Mouse (Mus musculus) ES-Bruce4 (cell line): Measurements from ENCODE around the gene Alcam. TPM values are rescaled to one million over a fixed set of nuclear protein-coding genes. Genes with fewer than 3 reads are reported as not detected.
A peak's percentile ranks its signal among the peaks of the same experiment; 100 is the strongest.

Source experiments
- H3K27ac ChIP-seq: 2 replicates; pipeline ENCODE4 v1.5.1; 2012; ENCODE audit warnings: low read length, inconsistent platforms; ENCODE audit not compliant: insufficient read depth
- H3K27me3 ChIP-seq: 2 replicates; pipeline ENCODE4 v1.6.1; 2012; ENCODE audit warnings: mild to moderate bottlenecking, low read length, inconsistent platforms; ENCODE audit not compliant: control insufficient read depth, poor library complexity, insufficient read depth, severe bottlenecking
- H3K36me3 ChIP-seq: 2 replicates; pipeline ENCODE4 v1.6.1; 2012; ENCODE audit warnings: inconsistent platforms, mild to moderate bottlenecking, low read length, moderate library complexity; ENCODE audit not compliant: control insufficient read depth, poor library complexity, insufficient read depth, severe bottlenecking
- H3K4me1 ChIP-seq: one replicate; pipeline ENCODE4 v1.8.1; 2011; ENCODE audit warnings: low read length; ENCODE audit not compliant: control insufficient read depth, insufficient read depth
- H3K4me3 ChIP-seq: 2 replicates; pipeline ENCODE4 v1.5.1; 2011; ENCODE audit warnings: low read depth, mild to moderate bottlenecking, low read length
- H3K9ac ChIP-seq: 2 replicates; pipeline ENCODE4 v1.6.1; 2012; ENCODE audit warnings: low read depth, mild to moderate bottlenecking, inconsistent platforms; ENCODE audit not compliant: poor library complexity, severe bottlenecking
- H3K9me3 ChIP-seq: replicated peaks from 2 replicates; pipeline ENCODE4 v1.6.1; 2012; ENCODE audit warnings: mild to moderate bottlenecking, low read length, inconsistent platforms; ENCODE audit not compliant: control insufficient read depth, poor library complexity, insufficient read depth, severe bottlenecking
- CTCF ChIP-seq: IDR thresholded peaks from one replicate; pipeline ENCODE4 v1.8.1; 2011; ENCODE audit warnings: low read depth, low read length
- EP300 ChIP-seq: IDR thresholded peaks from 2 replicates; pipeline ENCODE4 v1.6.1; 2011; ENCODE audit warnings: low read depth, low read length; ENCODE audit not compliant: insufficient read depth
- POLR2A ChIP-seq: IDR thresholded peaks from one replicate; pipeline ENCODE4 v1.8.1; 2011; ENCODE audit warnings: low read length; ENCODE audit not compliant: insufficient read depth
- polyA plus RNA-seq: library from polyadenylated mRNA; stranded (reverse); fragments of >200 nt; gene quantifications from 2 replicates; pipeline ENCODE4 v1.2.4, GENCODE M21; 2011; ENCODE audit warnings: low read depth; ENCODE audit not compliant: missing spikeins, insufficient read depth, insufficient read length

The Alcam gene
- polyA plus RNA-seq, 1 experiment = 1.3 TPM

DNA sequence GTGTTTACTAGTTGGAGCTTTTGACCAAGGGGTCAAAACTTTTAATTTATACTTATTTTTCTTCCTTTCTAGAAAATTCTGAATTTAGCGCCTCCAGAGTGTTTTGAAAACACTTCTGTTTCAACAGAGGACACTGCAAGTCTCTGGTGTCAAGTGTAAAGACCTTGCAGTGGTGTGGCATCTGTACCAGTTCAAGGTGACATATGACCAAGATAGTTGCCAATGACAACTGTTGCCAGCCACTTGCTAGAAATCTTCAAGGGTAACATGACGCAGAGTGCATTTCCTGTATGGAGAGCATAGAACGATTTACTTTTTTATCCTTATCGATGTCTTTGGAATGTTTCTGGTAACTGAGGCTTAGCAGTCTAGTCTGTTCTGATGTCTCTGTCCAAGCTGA is 119.8 kb downstream of the Alcam start:
- H3K4me3 ChIP-seq = no peak overlapping the region
- H3K9ac ChIP-seq = no peak overlapping the region
- H3K9me3 ChIP-seq = no peaks in the 10 kb centered on the region
- TF ChIP-seq POLR2A = no peak
- no peak for TF ChIP-seq EP300
- TF ChIP-seq CTCF = no peak
- H3K27ac ChIP-seq = no peak overlapping the region
- H3K27me3 ChIP-seq = no peaks in the 10 kb centered on the region
- no peaks in the 10 kb centered on the region for H3K36me3 ChIP-seq
- no peaks in the 10 kb centered on the region for H3K4me1 ChIP-seq

- TF ChIP-seq CTCF (no peak), POLR2A (no peak), EP300 (no peak)
- Histone ChIP-seq H3K27ac (no peak overlapping the region), H3K9me3 (no peaks in the 10 kb centered on the region), H3K4me1 (no peaks in the 10 kb centered on the region), H3K4me3 (no peak overlapping the region), H3K27me3 (no peaks in the 10 kb centered on the region), H3K9ac (no peak overlapping the region), H3K36me3 (no peaks in the 10 kb centered on the region)
Observed at GRCm38 (mm10) chr16:52333631-52334030, 120.2 kb downstream of the Alcam start.

DNA sequence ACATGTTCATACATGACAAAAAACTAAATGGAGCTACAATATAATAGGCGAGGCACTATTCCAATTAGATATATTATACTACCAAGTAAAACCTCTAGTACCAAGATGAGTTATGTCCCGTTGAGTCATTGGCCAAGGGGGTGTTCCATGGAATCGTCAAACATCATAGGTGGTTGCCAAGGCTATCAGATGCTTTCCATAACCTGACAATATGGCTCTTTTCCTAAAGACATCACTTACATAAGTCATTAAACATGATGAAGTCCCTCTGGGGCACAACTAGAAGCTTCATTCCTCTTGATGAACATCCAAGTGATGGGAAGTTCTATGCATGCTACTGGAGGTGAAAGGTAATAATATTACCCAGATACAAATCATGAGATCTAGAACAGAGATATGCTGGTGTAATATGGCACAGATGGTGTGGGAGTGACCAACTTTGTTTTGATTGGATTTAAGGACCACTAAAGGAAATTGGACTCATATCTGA is 122.5 kb downstream of the Alcam start:
- H3K27ac ChIP-seq = no peak overlapping the region
- H3K9me3 ChIP-seq = no peaks in the 10 kb centered on the region
- no peaks in the 10 kb centered on the region for H3K36me3 ChIP-seq
- no peak overlapping the region for H3K4me3 ChIP-seq
- H3K27me3 ChIP-seq = no peaks in the 10 kb centered on the region
- no peak overlapping the region for H3K9ac ChIP-seq
- TF ChIP-seq POLR2A (no peak), EP300 (no peak), CTCF (no peak)
- H3K4me1 ChIP-seq = no peaks in the 10 kb centered on the region

DNA sequence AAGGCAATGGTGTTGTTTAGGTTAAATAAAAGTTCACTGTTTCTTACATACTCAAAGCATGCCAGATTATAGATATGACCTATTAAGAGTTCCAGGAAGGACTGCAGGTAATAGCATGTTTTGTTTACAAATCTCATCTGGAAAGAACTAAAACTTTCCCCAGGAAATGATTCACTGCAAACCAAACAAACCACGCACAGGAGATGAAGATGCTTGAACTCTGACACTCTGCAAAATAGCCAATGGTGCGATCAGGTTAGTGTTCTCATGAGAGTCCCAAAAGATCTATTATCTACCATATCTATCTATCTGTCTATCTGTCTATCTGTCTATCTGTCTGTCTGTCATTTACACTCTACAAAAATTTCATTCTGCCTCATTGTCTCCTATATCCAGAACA is 124.5 kb downstream of the Alcam start:
- Histone ChIP-seq H3K27me3 (no peaks in the 10 kb centered on the region), H3K27ac (no peak overlapping the region), H3K9me3 (no peaks in the 10 kb centered on the region), H3K9ac (no peak overlapping the region), H3K4me3 (no peak overlapping the region), H3K36me3 (no peaks in the 10 kb centered on the region), H3K4me1 (no peaks in the 10 kb centered on the region)
- TF ChIP-seq POLR2A (no peak), CTCF (no peak), EP300 (no peak)

GRCm38 (mm10) chr16:52319229-52319628 is 134.6 kb downstream of the Alcam start:
- Histone ChIP-seq H3K9ac (no peak overlapping the region), H3K4me1 (no peaks in the 10 kb centered on the region), H3K27ac (no peak overlapping the region), H3K4me3 (no peak overlapping the region), H3K9me3 (no peaks in the 10 kb centered on the region), H3K27me3 (no peaks in the 10 kb centered on the region), H3K36me3 (no peaks in the 10 kb centered on the region)
- TF ChIP-seq POLR2A = no peak
- no peak for TF ChIP-seq CTCF

GRCm38 (mm10) chr16:52311073-52311472 is 142.8 kb downstream of the Alcam start:
- no peaks in the 10 kb centered on the region for H3K27me3 ChIP-seq
- H3K4me1 ChIP-seq = no peaks in the 10 kb centered on the region
- H3K36me3 ChIP-seq = no peaks in the 10 kb centered on the region
- no peak overlapping the region for H3K4me3 ChIP-seq
- no peak overlapping the region for H3K27ac ChIP-seq
- no peaks in the 10 kb centered on the region for H3K9me3 ChIP-seq
- TF ChIP-seq EP300 (no peak), POLR2A (no peak), CTCF (peak; percentile 54)
- H3K9ac ChIP-seq = no peak overlapping the region
